Mouse (Mus musculus): ENCODE measurements around the gene Tmem229b.
"Not testable (repeated sequence)": the region's sequence is repeated elsewhere in the genome, so short reads cannot be mapped to it uniquely, and the experiment has no call there.

Tmem229b gene

GRCm38 (mm10) chr12:79007126-79007753 lies at the start of gene Tmem229b:
Gene Tmem229b, minus strand, starts transcription at chr12:79007627.
- peak; percentile 48 for DNase-seq (ENCODE audit: low spot score)

GRCm38 (mm10) chr12:79055276-79055675 lies 47.8 kb upstream of the Tmem229b start:
- DNase-seq (ENCODE audit: low spot score) = no peak

GRCm38 (mm10) chr12:79052073-79052472 lies 44.6 kb upstream of the Tmem229b start:
- no peak for DNase-seq (ENCODE audit: low spot score)

- DNase-seq (ENCODE audit: low spot score) = no peak
Measured at GRCm38 (mm10) chr12:79050545-79051212, 43.3 kb upstream of the Tmem229b start.

GRCm38 (mm10) chr12:79049807-79050206 lies 42.4 kb upstream of the Tmem229b start:
- DNase-seq (ENCODE audit: low spot score) = no peak

- no peak for DNase-seq (ENCODE audit: low spot score)
Measured at GRCm38 (mm10) chr12:79048898-79049297, 41.5 kb upstream of the Tmem229b start.

GRCm38 (mm10) chr12:79047203-79047602 lies 39.8 kb upstream of the Tmem229b start:
- DNase-seq (ENCODE audit: low spot score) = no peak

GRCm38 (mm10) chr12:79046171-79046570 lies 38.7 kb upstream of the Tmem229b start:
- no peak for DNase-seq (ENCODE audit: low spot score)

GRCm38 (mm10) chr12:79044668-79045067 lies 37.2 kb upstream of the Tmem229b start:
- no peak for DNase-seq (ENCODE audit: low spot score)

GRCm38 (mm10) chr12:79041436-79041835 lies 34.0 kb upstream of the Tmem229b start:
- no peak for DNase-seq (ENCODE audit: low spot score)

- no peak for DNase-seq (ENCODE audit: low spot score)
Measured at GRCm38 (mm10) chr12:79040201-79040827, 32.9 kb upstream of the Tmem229b start.

- DNase-seq (ENCODE audit: low spot score) = no peak
Measured at GRCm38 (mm10) chr12:79039708-79040107, 32.3 kb upstream of the Tmem229b start.

GRCm38 (mm10) chr12:79035349-79035748 lies 27.9 kb upstream of the Tmem229b start:
- no peak for DNase-seq (ENCODE audit: low spot score)

- no peak for DNase-seq (ENCODE audit: low spot score)
Measured at GRCm38 (mm10) chr12:79034331-79034730, 26.9 kb upstream of the Tmem229b start.

- DNase-seq (ENCODE audit: low spot score) = peak; percentile 81
Measured at GRCm38 (mm10) chr12:79028911-79029861, 21.8 kb upstream of the Tmem229b start, which contains the start of gene Plekhh1. Gene Plekhh1, plus strand, starts transcription at chr12:79029163.

- not testable (repeated sequence) for DNase-seq (ENCODE audit: low spot score)
Measured at GRCm38 (mm10) chr12:79027526-79027925, 20.1 kb upstream of the Tmem229b start.

- no peak for DNase-seq (ENCODE audit: low spot score)
Measured at GRCm38 (mm10) chr12:79022882-79023281, 15.5 kb upstream of the Tmem229b start.

- DNase-seq (ENCODE audit: low spot score) = no peak
Measured at GRCm38 (mm10) chr12:79021902-79022301, 14.5 kb upstream of the Tmem229b start.

- DNase-seq (ENCODE audit: low spot score) = peak; percentile 19
Measured at GRCm38 (mm10) chr12:79017994-79018399, 10.6 kb upstream of the Tmem229b start.

- DNase-seq (ENCODE audit: low spot score) = peak; percentile 77
Measured at GRCm38 (mm10) chr12:79016109-79016508, 8.7 kb upstream of the Tmem229b start.

- DNase-seq (ENCODE audit: low spot score) = no peak
Measured at GRCm38 (mm10) chr12:79010569-79010968, 3.1 kb upstream of the Tmem229b start.

All from testis, postnatal 14 days (tissue).